Mouse (Mus musculus) heart, embryonic 14.5 days (tissue): ENCODE measurements around the gene Fndc11. TPM values are rescaled to one million over a fixed set of nuclear protein-coding genes. Genes with fewer than 3 reads are reported as not detected.

ENCODE experiments used
- ATAC-seq: fragments of 200-750 bp; cut with Nextera tagmentation; 2 replicates; pipeline ENCODE4 v1.8.0; 2017; ENCODE audit warnings: low read depth, moderate TSS enrichment; ENCODE audit not compliant: insufficient number of reproducible peaks, insufficient read depth, low FRiP score
- H3K27ac ChIP-seq, 2 experiments: fragments of 200-500 bp in 1 of 2; fragments of 300-500 bp in 1 of 2; sonication (generic) in 1 of 2; replicated peaks in 1 of 2; 2 replicates each; pipeline ENCODE4 v1.5.1; 2012 to 2014; ENCODE audit warnings: low read depth in 2 of 2, low read length in 2 of 2, control low read depth in 1 of 2, mild to moderate bottlenecking in 1 of 2, mixed read lengths in 1 of 2; ENCODE audit not compliant: control insufficient read depth in 1 of 2, insufficient read depth in 1 of 2
- H3K27me3 ChIP-seq: fragments of 300-500 bp; sonication (generic); 2 replicates; pipeline ENCODE4 v1.6.1; 2014; ENCODE audit warnings: mild to moderate bottlenecking, low read length, control low read depth; ENCODE audit not compliant: control insufficient read depth, insufficient read depth
- H3K36me3 ChIP-seq: fragments of 300-500 bp; sonication (generic); 2 replicates; pipeline ENCODE4 v1.6.1; 2014; ENCODE audit warnings: mild to moderate bottlenecking, control low read depth, low read length, mixed read lengths; ENCODE audit not compliant: control insufficient read depth, insufficient read depth
- H3K4me1 ChIP-seq, 2 experiments: fragments of 200-500 bp in 1 of 2; fragments of 300-500 bp in 1 of 2; sonication (generic) in 1 of 2; 2 replicates each; pipeline ENCODE4 v1.6.1; 2012 to 2014; ENCODE audit warnings: low read length in 2 of 2, control low read depth in 1 of 2, mixed read lengths in 1 of 2; ENCODE audit not compliant: control insufficient read depth in 2 of 2, insufficient read depth in 2 of 2
- H3K4me2 ChIP-seq: fragments of 300-500 bp; sonication (generic); 2 replicates; pipeline ENCODE4 v1.6.1; 2014; ENCODE audit warnings: mild to moderate bottlenecking, low read length
- H3K4me3 ChIP-seq, 2 experiments: fragments of 200-500 bp in 1 of 2; fragments of 300-500 bp in 1 of 2; sonication (generic) in 1 of 2; 2 replicates each; pipeline ENCODE4 v1.5.1; 2012 to 2014; ENCODE audit warnings: low read length in 2 of 2, mild to moderate bottlenecking in 2 of 2, control low read depth in 1 of 2, low read depth in 1 of 2, moderate library complexity in 1 of 2; ENCODE audit not compliant: control insufficient read depth in 1 of 2, insufficient read depth in 1 of 2
- H3K9ac ChIP-seq: fragments of 300-500 bp; sonication (generic); 2 replicates; pipeline ENCODE4 v1.6.1; 2014; ENCODE audit warnings: mild to moderate bottlenecking, low read length
- H3K9me3 ChIP-seq: fragments of 300-500 bp; sonication (generic); 2 replicates; pipeline ENCODE4 v1.6.1; 2016; ENCODE audit warnings: low read length, control low read depth; ENCODE audit not compliant: control insufficient read depth
- WGBS: fragments of 180-500 bp; shearing (Covaris S2); extraction: QIAGEN DNeasy Blood & Tissue Kit; methylation state at CpG from one replicate; pipeline ENCODE4 v1.1.7; 2014; 5-methylcytosine and 5-hydroxymethylcytosine counted together
- polyA plus RNA-seq: library from polyadenylated mRNA; unstranded; fragments of >200 nt; fragmentation: Nextera tagmentation; extraction: Ambion mirVana; gene quantifications from 2 replicates; pipeline ENCODE4 v1.2.1, GENCODE M21; 2014

Gene Fndc11
- polyA plus RNA-seq, 1 experiment from 2014 or later = not detected

DNA sequence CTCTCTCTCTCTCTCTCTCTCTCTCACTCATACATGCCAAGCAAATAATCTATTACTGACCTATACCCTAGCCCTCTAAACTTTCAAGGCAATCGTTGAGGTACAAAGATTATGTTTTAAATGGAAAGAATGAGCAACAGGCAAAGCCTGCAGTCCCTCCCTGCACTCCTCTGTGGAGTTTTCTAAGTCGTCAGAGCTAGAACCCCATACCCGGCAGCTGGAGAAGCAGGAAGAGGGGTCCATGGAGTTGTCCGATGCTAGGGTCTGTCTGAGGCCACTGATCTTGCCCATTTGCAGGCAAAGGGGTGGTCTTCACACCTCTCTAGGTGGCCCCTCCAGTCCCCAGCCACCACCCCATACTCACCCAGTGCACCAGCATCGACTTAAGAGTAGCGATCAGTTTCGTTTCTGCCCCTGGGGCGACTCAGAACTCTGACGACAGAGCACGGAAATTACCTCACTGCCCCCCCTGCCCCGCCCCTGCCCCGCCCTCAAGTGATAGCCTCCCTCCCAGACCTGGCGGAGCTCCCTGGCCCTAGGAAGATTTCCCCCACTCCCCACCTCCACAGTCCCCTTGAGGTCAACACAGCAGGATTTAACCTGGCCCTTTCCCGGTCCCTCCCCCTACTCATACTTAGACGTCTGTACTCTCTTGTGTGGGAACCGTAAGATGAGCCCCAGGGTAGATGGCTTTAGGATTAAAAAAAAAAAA, 21.9 kb downstream of the Fndc11 start, which contains the start of gene Helz2:
Gene Helz2, minus strand, starts transcription at position 426 of the 712 bp plus-strand sequence.
- Histone ChIP-seq H3K4me3 (peak within 1 kb of the TSS; percentile 55 to 59), H3K4me1 (peaks cover 0 to 4% of the 10 kb centered on the region in 2 experiments; a peak in 1 of 4 replicates), H3K36me3 (peaks cover 8% of the 10 kb centered on the region; the same call in 1 of the 2 replicates), H3K4me2 (peak within 1 kb of the TSS; percentile 71), H3K27ac (no peak within 1 kb of the TSS), H3K9me3 (no peaks in the 10 kb centered on the region), H3K9ac (peak within 1 kb of the TSS; percentile 77), H3K27me3 (no peaks in the 10 kb centered on the region)
- peak; percentile 51; the same call in 1 of the 2 replicates for ATAC-seq
- WGBS = 5% methylated on average over 16 of the region's 16 CpGs

DNA sequence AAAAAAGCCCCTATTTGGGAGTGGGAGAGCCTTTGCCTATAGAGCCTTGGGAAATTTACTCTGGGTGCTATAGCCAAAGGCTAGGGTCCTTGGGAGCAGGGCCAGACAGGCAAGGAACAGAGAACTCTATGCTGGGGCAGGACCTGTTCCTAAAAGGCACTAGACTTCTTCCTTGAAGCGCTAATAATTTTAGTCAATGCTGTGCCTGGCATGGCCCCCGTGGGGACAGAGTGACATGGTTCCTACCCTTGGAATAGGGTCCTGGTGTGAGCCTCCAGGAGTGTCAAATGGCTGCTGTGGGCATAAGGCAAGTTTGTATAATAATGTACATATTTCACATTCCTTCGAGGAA, 22.5 kb downstream of the Fndc11 start:
- no peaks in the 10 kb centered on the region for H3K9me3 ChIP-seq
- ATAC-seq = no peak
- peak overlapping the region; percentile 77; the same call in 1 of the 2 replicates for H3K9ac ChIP-seq
- H3K4me3 ChIP-seq = peak overlapping the region; percentile 55 to 59
- WGBS = 70% methylated on average over 3 of the region's 3 CpGs
- peaks cover 8% of the 10 kb centered on the region; the same call in 1 of the 2 replicates for H3K36me3 ChIP-seq
- H3K4me2 ChIP-seq = peak overlapping the region; percentile 71
- H3K27ac ChIP-seq = no peak overlapping the region
- peaks cover 0 to 4% of the 10 kb centered on the region in 2 experiments; a peak in 1 of 4 replicates for H3K4me1 ChIP-seq
- H3K27me3 ChIP-seq = no peaks in the 10 kb centered on the region

DNA sequence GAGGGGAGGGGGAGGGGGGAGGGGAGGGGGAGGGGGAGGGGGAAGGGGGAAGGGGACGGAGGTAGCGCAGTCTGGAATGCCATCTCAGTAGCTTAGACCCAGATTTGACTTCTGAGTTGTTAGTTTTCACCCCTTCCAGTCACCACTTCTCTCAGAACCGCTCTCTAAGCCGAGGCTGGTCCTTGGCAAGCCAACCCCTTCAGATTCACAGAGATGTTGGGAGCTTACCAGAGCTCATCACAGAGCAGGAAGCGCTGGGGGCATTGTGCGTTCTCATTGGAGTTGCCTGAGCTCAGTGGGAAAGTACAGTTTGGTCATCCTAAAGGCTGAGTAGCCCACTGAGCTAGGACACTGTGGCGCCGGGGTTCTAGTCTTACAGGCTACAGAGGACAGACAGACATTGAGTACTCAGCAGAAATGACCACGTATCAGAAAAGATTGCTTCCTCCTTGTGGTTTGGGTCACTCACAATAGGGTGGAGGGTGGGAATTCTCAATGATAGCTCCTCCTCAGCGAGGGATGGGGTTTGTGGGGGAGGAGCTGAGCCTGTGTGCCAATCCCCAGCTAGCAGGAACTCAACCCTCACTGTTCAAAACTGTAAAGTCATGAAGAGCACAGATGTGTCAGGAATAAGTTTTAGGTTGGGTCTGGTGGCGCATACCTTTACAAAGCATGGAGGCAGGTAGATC, 24.0 kb downstream of the Fndc11 start:
- no peak overlapping the region for H3K4me2 ChIP-seq
- 29% methylated on average over 11 of the region's 11 CpGs for WGBS

DNA sequence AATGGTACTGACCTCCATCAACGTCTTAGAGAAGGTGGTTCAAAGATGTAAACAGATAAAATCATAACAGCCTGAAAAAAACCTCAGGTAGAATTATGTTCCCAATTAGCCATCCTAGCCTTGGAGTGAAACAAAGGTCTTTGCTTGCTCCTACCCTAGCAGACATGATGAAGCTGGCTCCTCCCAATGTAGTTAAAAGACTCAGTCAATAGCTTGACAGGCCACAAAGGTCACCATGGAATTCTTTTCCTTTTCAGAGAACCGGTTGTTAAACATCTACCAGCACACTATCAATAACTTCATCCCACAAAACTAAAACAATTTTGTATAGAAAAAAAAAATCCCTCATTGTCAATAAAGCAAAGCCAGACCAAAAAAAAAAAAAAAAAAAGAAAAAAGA, 25.2 kb downstream of the Fndc11 start:
- H3K4me1 ChIP-seq = peaks cover 0 to 4% of the 10 kb centered on the region in 2 experiments; a peak in 1 of 4 replicates
- no peak for ATAC-seq
- no peak overlapping the region for H3K9ac ChIP-seq
- no peak overlapping the region for H3K4me3 ChIP-seq
- H3K36me3 ChIP-seq = no peaks in the 10 kb centered on the region
- no peak overlapping the region for H3K27ac ChIP-seq
- H3K9me3 ChIP-seq = no peaks in the 10 kb centered on the region
- WGBS = 55% methylated on average over 2 of the region's 2 CpGs
- no peak overlapping the region for H3K4me2 ChIP-seq
- H3K27me3 ChIP-seq = no peaks in the 10 kb centered on the region

More for the DNA sequence above, 24.0 kb downstream of the Fndc11 start:
- H3K36me3 ChIP-seq = peaks cover 4% of the 10 kb centered on the region; the same call in 1 of the 2 replicates
- no peaks in the 10 kb centered on the region for H3K27me3 ChIP-seq
- no peak overlapping the region for H3K27ac ChIP-seq
- no peak overlapping the region for H3K9ac ChIP-seq
- peaks cover 0 to 4% of the 10 kb centered on the region in 2 experiments; a peak in 1 of 4 replicates for H3K4me1 ChIP-seq
- no peaks in the 10 kb centered on the region for H3K9me3 ChIP-seq
- no peak overlapping the region for H3K4me3 ChIP-seq
- ATAC-seq = no peak

DNA sequence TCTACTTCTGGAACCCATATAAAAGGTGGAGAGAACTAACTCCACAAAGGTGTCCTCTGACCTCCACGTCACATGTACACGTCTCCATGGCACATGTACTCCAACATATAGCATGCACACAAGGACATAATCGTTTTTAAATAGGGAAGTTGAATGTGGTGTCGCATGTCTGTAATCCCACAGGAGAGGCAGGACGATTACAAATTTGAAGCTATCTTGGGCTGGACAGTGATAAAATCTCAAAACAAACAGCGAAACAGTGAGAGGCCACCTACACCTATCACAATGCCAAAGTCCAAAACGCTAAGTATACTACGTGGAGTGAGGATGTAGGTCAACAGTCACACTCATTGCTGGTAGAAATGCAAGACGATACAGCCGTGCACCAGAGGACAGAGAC, 29.4 kb downstream of the Fndc11 start:
- H3K27ac ChIP-seq = no peak overlapping the region
- H3K36me3 ChIP-seq = peaks cover 34% of the 10 kb centered on the region
- H3K4me2 ChIP-seq = no peak overlapping the region
- no peaks in the 10 kb centered on the region for H3K27me3 ChIP-seq
- 83% methylated on average over 10 of the region's 10 CpGs for WGBS
- ATAC-seq = no peak
- H3K4me3 ChIP-seq = no peak overlapping the region
- H3K9me3 ChIP-seq = no peaks in the 10 kb centered on the region
- H3K4me1 ChIP-seq = no peaks in the 10 kb centered on the region
- no peak overlapping the region for H3K9ac ChIP-seq

DNA sequence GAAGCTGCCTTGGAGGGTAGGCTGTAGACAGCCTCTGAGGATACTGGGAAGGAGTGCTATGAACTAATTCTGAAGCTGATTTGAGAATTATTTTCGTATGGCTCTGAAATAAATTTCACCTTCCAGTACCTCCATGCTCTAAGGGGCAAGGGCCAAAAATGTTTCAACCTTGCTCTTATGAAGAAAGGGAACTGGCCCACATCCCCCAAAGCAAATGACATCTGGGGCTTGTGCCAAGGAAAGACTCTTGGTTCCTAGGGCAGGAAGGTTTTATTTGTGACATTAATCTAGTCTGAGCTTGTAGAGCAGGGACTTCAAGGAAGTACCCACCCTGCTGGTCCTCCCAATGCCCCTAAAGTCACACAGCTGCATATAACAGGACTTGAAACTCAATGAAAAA, 32.0 kb downstream of the Fndc11 start:
- H3K9ac ChIP-seq = no peak overlapping the region
- H3K36me3 ChIP-seq = peaks cover 59% of the 10 kb centered on the region
- 69% methylated on average over 1 of the region's 1 CpGs for WGBS
- no peak overlapping the region for H3K4me2 ChIP-seq
- no peaks in the 10 kb centered on the region for H3K27me3 ChIP-seq
- no peak for ATAC-seq
- no peak overlapping the region for H3K4me3 ChIP-seq
- H3K4me1 ChIP-seq = no peaks in the 10 kb centered on the region
- H3K27ac ChIP-seq = no peak overlapping the region
- no peaks in the 10 kb centered on the region for H3K9me3 ChIP-seq

DNA sequence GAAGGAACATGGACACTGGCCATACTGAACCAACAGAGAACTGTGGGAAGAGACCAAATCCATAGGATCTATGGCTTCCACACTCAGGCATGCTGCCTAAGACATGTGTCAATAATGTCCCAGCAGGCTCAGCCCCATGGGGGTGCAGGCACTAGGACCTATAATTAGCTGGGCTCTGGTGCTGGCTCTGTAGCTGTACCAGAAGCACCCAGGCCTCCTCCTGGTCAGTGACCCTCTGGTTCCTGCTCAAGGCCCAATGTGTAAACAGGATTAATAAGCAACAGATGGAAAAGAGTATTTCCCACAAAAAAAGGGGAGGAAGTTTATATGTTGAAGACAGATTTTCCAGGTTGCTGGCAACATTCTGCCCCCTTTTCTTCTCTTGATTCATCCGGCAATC, 33.4 kb downstream of the Fndc11 start:
- Histone ChIP-seq H3K4me3 (no peak overlapping the region), H3K4me2 (no peak overlapping the region), H3K27ac (no peak overlapping the region), H3K9ac (no peak overlapping the region), H3K4me1 (no peaks in the 10 kb centered on the region), H3K27me3 (no peaks in the 10 kb centered on the region), H3K9me3 (no peaks in the 10 kb centered on the region), H3K36me3 (peaks cover 72% of the 10 kb centered on the region)
- WGBS = 100% methylated on average over 1 of the region's 1 CpGs
- no peak for ATAC-seq
